Mouse (Mus musculus): Measurements from ENCODE around the gene Gm5485.

Gene Gm5485

GRCm38 (mm10) chr16:48412246-48412645, at the start of gene Gm5485:
Gene Gm5485, minus strand, starts transcription at chr16:48412416.
- in situ Hi-C loops (cut with MboI; ENCODE audit: unreplicated experiment in 2 of 2): no loop called here

DNA sequence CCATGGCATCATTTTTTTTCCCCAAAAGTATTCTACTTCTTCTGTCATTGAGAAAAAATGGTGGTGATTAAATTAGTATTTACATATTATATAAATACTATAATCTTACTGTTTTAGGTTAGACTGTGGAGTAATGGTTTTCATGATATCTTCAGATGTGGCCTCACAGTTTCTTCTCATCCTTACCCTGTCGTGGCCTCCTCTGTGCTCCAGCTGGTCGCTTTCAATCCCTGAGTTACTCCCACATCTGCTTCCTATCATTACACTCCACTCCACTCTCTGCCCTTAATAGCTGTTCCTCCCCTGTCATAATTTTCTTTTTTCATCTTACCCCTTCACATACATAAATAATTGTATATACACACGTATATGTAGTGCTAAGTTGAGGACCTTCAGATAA, 41.0 kb upstream of the Gm5485 start:
- in situ Hi-C loops (cut with MboI; ENCODE audit: unreplicated experiment in 2 of 2): no loop called here

GRCm38 (mm10) chr16:48446161-48446925, 34.1 kb upstream of the Gm5485 start:
- in situ Hi-C loops (cut with MboI; ENCODE audit: unreplicated experiment in 2 of 2): no loop called here

DNA sequence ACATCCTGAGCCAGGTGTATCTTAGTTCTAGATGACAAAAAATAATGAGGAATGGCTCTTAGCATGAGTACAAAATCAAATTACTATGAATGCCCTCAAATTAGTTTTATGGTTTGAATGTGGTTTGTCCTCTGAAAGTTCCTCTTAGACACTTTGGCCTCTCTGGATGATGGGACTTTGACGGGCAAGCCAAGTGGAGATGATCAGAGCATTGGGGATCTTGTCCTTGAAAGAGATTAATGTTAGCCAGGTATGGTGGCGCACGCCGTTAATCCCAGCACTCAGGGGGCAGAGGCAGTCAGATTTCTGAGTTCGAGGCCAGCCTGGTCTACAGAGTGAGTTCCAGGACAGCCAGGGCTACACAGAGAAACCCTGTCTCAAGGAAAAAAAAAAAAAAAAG, 32.4 kb upstream of the Gm5485 start:
- in situ Hi-C loops (cut with MboI; ENCODE audit: unreplicated experiment in 2 of 2): no loop called here

DNA sequence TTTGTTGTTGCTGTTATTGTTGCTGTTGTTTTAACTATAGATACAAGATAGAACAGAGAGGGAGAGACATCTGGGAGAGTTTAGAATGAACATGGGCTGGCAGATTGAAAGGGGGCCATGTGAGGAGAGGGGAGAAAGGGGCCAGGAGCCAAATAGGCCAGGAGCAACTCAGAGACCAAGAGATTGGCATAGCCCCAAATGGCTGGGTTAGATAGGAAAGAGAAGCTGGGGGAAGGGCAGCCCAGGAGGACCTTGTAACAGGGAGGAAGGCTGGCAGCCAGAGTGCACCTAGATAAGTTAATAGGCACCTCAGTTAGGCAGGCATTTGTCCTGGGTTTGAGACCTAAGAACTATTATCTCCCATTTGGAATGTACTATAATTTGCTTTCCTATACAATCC, 25.3 kb upstream of the Gm5485 start:
- in situ Hi-C loops (cut with MboI; ENCODE audit: unreplicated experiment in 2 of 2): no loop called here

DNA sequence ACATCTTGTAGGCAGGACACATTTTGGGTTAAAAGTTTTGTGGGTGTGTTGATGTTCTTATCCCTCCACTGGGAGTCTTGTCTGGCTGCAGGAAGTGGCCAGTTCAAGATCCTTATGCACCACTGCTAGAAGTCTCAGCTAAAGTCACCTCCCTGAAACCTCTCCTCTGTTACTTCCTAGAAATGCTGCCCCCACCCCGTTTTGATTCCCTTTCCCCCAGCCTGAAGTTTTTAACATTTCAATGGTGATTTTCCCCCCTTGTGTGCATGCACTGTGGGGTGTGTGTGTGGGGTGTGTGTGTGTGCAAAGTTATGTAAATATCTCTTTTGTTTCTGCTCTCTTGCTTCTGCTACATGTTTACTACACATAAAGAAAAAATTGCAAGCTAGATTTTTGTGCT, 23.2 kb upstream of the Gm5485 start:
- in situ Hi-C loops (cut with MboI; ENCODE audit: unreplicated experiment in 2 of 2): no loop called here

DNA sequence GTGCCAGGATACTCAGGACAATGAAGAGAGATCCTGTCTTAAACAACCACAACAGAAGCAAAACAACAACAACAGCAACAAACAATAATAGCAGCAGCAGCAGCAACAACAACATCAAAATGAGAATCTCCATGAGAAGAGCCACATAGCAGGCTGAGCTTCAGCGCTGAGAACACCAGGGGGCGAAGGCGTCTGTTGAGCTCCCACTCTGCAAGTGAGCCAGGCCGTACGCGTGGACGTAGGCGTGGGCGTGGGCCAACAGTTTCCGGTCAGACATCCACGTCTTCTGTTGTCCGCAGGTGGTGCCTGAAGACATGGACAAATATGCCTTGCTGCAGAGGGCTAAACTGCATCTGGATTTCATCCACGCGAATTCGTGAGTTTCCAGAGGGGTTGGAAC, 18.8 kb upstream of the Gm5485 start, which contains the start of gene Morc1:
Gene Morc1, plus strand, starts transcription at position 211 of the 400 bp plus-strand sequence.
- in situ Hi-C loops (cut with MboI; ENCODE audit: unreplicated experiment in 2 of 2): no loop called here

- in situ Hi-C loops (cut with MboI; ENCODE audit: unreplicated experiment in 2 of 2): no loop called here
Measured at GRCm38 (mm10) chr16:48429427-48429826, 17.2 kb upstream of the Gm5485 start.

- in situ Hi-C loops (cut with MboI; ENCODE audit: unreplicated experiment in 2 of 2): no loop called here
Measured at GRCm38 (mm10) chr16:48424069-48424468, 11.9 kb upstream of the Gm5485 start.

DNA sequence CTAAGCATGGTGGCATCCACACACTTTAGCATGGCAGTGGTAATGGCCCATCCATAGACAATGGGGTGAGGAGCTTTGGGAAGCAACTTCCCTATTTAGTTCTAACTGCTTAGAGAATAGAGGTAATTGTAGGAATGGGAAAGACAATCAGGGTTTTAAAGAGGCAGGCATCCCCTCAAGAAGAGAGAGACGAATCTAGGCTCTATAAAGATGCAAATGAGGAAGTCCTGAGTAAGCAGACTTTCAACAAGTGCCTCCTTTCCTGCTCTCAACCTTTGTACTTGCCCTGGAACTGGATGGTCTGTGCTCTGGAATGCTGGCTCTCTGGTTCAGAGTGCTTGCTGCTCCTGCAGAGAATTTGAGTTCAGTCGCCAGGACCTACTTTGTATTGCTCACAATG, 10.3 kb upstream of the Gm5485 start:
- in situ Hi-C loops (cut with MboI; ENCODE audit: unreplicated experiment in 2 of 2): no loop called here

GRCm38 (mm10) chr16:48419035-48419434, 6.8 kb upstream of the Gm5485 start:
- in situ Hi-C loops (cut with MboI; ENCODE audit: unreplicated experiment in 2 of 2): no loop called here

GRCm38 (mm10) chr16:48418557-48418956, 6.3 kb upstream of the Gm5485 start:
- in situ Hi-C loops (cut with MboI; ENCODE audit: unreplicated experiment in 2 of 2): no loop called here

GRCm38 (mm10) chr16:48410125-48410524, 2.1 kb downstream of the Gm5485 start:
- in situ Hi-C loops (cut with MboI; ENCODE audit: unreplicated experiment in 2 of 2): no loop called here

- in situ Hi-C loops (cut with MboI; ENCODE audit: unreplicated experiment in 2 of 2): no loop called here
Measured at GRCm38 (mm10) chr16:48409580-48409979, 2.6 kb downstream of the Gm5485 start.

- in situ Hi-C loops (cut with MboI; ENCODE audit: unreplicated experiment in 2 of 2): no loop called here
Measured at GRCm38 (mm10) chr16:48405674-48406403, 6.4 kb downstream of the Gm5485 start.

DNA sequence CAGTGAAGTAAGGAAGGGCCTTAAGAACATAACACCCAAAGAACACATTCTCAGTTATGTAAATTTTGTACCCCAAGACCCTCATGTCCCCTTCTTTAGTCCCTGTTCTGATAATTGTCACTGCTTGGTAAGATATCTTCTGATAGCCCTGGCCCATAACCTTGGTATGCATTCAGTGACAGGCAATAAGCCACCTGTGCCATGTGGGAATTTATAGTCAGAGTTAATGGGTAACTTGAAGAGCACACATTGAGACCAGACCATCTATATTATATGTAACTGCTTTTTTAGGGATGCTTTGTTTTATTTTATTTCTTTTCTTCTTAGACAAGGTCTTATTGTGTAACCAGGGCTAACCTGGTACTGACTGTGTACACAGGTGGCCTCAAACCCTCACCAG, 8.2 kb downstream of the Gm5485 start:
- in situ Hi-C loops (cut with MboI; ENCODE audit: unreplicated experiment in 2 of 2): no loop called here

DNA sequence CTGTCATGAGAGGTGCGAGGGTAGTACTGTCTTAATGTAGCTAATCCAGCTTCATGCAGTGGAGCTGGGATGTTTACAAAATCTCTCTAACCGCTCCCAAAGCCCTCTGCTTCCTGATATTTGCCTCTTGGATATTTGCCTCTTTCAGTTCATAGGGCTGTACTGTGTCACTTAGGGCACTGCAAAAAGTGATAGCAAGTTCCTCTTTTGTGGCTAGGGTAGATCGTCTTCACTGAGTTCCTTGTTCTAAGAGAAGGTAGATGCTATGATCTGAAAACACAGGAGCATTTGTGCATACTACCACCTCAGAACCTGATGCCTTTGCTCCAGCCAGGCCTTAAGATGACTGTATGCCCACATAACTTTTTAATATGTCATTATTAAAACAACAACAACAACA, 8.8 kb downstream of the Gm5485 start:
- in situ Hi-C loops (cut with MboI; ENCODE audit: unreplicated experiment in 2 of 2): no loop called here

GRCm38 (mm10) chr16:48402963-48403362, 9.3 kb downstream of the Gm5485 start:
- in situ Hi-C loops (cut with MboI; ENCODE audit: unreplicated experiment in 2 of 2): no loop called here

GRCm38 (mm10) chr16:48395278-48395677, 16.9 kb downstream of the Gm5485 start:
- in situ Hi-C loops (cut with MboI; ENCODE audit: unreplicated experiment in 2 of 2): no loop called here

GRCm38 (mm10) chr16:48386982-48387381, 25.2 kb downstream of the Gm5485 start:
- in situ Hi-C loops (cut with MboI; ENCODE audit: unreplicated experiment in 2 of 2): no loop called here

- in situ Hi-C loops (cut with MboI; ENCODE audit: unreplicated experiment in 2 of 2): no loop called here
Measured at GRCm38 (mm10) chr16:48383582-48384257, 28.5 kb downstream of the Gm5485 start.
